Mouse (Mus musculus): ENCODE results near the gene Hist1h2ag. TPM values are rescaled to one million over a fixed set of nuclear protein-coding genes. Genes with fewer than 3 reads are reported as not detected.
"Not testable (repeated sequence)": the region's sequence is repeated elsewhere in the genome, so short reads cannot be mapped to it uniquely, and the experiment has no call there.

The Hist1h2ag gene
- polyA plus RNA-seq (2015; fragmentation: Nextera tagmentation; extraction: Ambion mirVana): 19.7 and 27.8 TPM in 2 replicates

GRCm38 (mm10) chr13:22042568-22043502 is at the start of gene Hist1h2ag, which contains the start of gene Hist1h2bj:
Hist1h2ag (minus strand) TSS chr13:22042944.
Hist1h2bj (plus strand) TSS chr13:22043214.
- peak within 1 kb of the TSS; percentile 51 for H3K9ac ChIP-seq (replicated peaks)
- peak; percentile 93 for ATAC-seq (replicated peaks)
- H3K27me3 ChIP-seq, H3K9me3 ChIP-seq, H3K36me3 ChIP-seq: not testable (repeated sequence)
- peaks cover 33% of the 10 kb centered on the region for H3K4me1 ChIP-seq
- H3K4me3 ChIP-seq: peak within 1 kb of the TSS; percentile 48
- under 1% methylated on average over 45 of the region's 80 CpGs for WGBS
- peak within 1 kb of the TSS; percentile 84 for H3K4me2 ChIP-seq (replicated peaks)
- H3K27ac ChIP-seq (replicated peaks): peak within 1 kb of the TSS; percentile 91

DNA sequence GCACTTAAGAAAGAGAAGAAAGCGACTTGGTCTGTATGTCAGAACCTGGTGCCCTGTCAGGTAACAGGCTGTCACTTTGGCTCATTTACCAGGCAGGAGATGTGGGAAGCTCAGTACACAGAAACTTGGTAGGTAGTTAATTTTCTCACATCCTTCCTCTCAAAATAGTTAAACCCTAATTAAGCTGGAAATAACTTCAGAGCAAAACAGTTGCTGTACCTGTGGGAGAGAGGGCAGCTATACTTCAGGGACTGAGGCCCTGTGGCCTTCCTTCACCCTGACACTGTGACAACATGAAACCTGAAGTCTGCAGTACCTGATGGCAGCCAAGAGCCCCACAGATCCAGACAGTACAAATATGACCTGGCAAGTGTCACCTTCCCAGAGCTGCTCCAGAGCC is 41.4 kb upstream of the Hist1h2ag start, which contains the start of gene Vmn1r188:
Gene Vmn1r188 (plus strand): TSS at position 301 of the 400 bp plus-strand sequence.
- H3K27ac ChIP-seq (replicated peaks); H3K4me2 ChIP-seq (replicated peaks); H3K4me1 ChIP-seq; H3K9ac ChIP-seq (replicated peaks); H3K9me3 ChIP-seq; H3K27me3 ChIP-seq; ATAC-seq (replicated peaks); H3K36me3 ChIP-seq; H3K4me3 ChIP-seq: not testable (repeated sequence)
- whole genome bisulfite sequencing: 91% methylated on average over 1 of the region's 1 CpGs

DNA sequence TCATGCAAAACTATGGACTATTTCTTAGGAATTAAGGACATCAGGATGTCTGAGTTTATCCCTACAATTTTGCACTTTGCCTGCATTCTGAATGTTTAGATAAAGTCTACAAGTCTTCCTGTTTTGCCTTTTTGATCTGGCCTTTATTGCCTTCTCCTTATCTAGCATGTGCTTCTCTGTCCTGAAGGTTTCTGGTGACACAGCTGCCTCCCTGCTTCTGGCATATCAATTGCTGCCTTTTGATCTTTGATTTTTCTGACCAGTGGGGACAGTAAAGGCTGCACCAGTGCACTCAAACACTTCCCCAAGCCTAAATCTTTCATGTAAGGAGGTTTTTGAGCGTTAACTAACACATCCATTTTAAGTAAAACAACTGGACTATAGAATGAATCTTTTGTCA is 20.7 kb upstream of the Hist1h2ag start:
- no peaks in the 10 kb centered on the region for H3K4me1 ChIP-seq
- 76% methylated on average over 1 of the region's 1 CpGs for WGBS
- H3K27me3 ChIP-seq: no peaks in the 10 kb centered on the region

DNA sequence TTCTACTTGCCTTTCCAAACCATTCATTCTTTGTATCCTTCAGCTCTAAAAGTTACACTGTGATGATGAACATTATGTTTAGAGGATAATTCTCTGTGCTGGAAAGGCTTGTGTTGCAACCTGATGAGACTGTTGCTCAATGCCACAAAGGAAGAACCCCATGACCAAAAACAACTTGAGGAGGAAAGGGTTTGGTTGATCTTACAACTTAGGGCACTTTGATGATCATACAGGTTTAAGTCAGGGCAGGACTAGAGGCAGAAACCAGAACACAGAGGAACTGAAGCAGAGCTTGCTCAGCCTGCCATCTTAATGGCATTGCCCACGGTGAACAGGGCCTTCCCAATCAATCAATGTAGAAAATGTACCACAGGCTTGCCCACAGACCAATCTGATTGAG is 18.7 kb upstream of the Hist1h2ag start:
- H3K4me3 ChIP-seq: no peak overlapping the region
- WGBS: 79% methylated on average over 1 of the region's 1 CpGs
- H3K27me3 ChIP-seq: no peaks in the 10 kb centered on the region
- no peak for ATAC-seq (replicated peaks)
- H3K36me3 ChIP-seq: no peaks in the 10 kb centered on the region
- no peak overlapping the region for H3K27ac ChIP-seq (replicated peaks)
- no peak overlapping the region for H3K9ac ChIP-seq (replicated peaks)
- no peaks in the 10 kb centered on the region for H3K9me3 ChIP-seq
- no peaks in the 10 kb centered on the region for H3K4me1 ChIP-seq
- H3K4me2 ChIP-seq (replicated peaks): no peak overlapping the region

More for the DNA sequence above, 20.7 kb upstream of the Hist1h2ag start:
- Histone ChIP-seq H3K36me3 (no peaks in the 10 kb centered on the region), H3K9me3 (no peaks in the 10 kb centered on the region), H3K4me2 (replicated peaks) (no peak overlapping the region), H3K4me3 (no peak overlapping the region), H3K9ac (replicated peaks) (no peak overlapping the region), H3K27ac (replicated peaks) (no peak overlapping the region)
- ATAC-seq (replicated peaks): no peak

DNA sequence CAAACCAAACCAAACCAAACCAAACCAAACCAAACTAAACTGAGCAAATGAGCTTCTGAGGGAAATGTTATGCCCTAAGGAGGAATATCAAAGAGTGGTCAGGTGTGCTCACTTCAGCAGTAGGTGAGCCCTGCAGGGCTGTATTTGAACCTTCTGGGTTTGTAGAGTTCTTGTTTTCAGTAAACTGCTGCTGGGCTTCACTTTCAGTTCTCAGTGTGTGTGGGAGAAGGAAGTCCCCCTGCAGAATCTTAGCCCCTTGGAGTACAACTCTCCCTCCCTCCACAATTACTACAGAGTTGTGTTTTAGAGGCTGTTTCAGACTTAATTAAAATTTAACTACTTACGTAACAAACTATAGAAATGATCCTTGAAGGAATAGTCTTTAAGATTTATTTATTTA is 11.0 kb upstream of the Hist1h2ag start:
- Histone ChIP-seq H3K9me3 (no peaks in the 10 kb centered on the region), H3K27me3 (no peaks in the 10 kb centered on the region), H3K9ac (replicated peaks) (no peak overlapping the region), H3K36me3 (no peaks in the 10 kb centered on the region), H3K27ac (replicated peaks) (no peak overlapping the region), H3K4me2 (replicated peaks) (no peak overlapping the region), H3K4me1 (peaks cover 9% of the 10 kb centered on the region), H3K4me3 (no peak overlapping the region)
- ATAC-seq (replicated peaks): no peak
- WGBS: 100% methylated on average over 1 of the region's 1 CpGs

- Histone ChIP-seq H3K4me3 (peak overlapping the region; percentile 61), H3K9ac (replicated peaks) (peak overlapping the region; percentile 66), H3K9me3 (no peaks in the 10 kb centered on the region), H3K36me3 (no peaks in the 10 kb centered on the region), H3K4me2 (replicated peaks) (peak overlapping the region; percentile 65), H3K27me3 (no peaks in the 10 kb centered on the region), H3K27ac (replicated peaks) (peak overlapping the region; percentile 94), H3K4me1 (peaks cover 9% of the 10 kb centered on the region)
- peak; percentile 60; the same call in 1 of the 2 replicates for ATAC-seq (replicated peaks)
- 14% methylated on average over 5 of the region's 5 CpGs for WGBS
These were observed 8.7 kb upstream of the Hist1h2ag start for GRCm38 (mm10) chr13:22051523-22051859.

- Histone ChIP-seq H3K9me3 (no peaks in the 10 kb centered on the region), H3K4me2 (replicated peaks) (peak overlapping the region; percentile 65), H3K4me3 (peak overlapping the region; percentile 61), H3K9ac (replicated peaks) (peak overlapping the region; percentile 66), H3K27ac (replicated peaks) (peak overlapping the region; percentile 94), H3K36me3 (no peaks in the 10 kb centered on the region), H3K4me1 (peaks cover 9% of the 10 kb centered on the region), H3K27me3 (no peaks in the 10 kb centered on the region)
- WGBS: under 1% methylated on average over 52 of the region's 52 CpGs
- peak; percentile 96 for ATAC-seq (replicated peaks)
These were observed 8.1 kb upstream of the Hist1h2ag start for GRCm38 (mm10) chr13:22050591-22051522.

- Histone ChIP-seq H3K27me3 (no peaks in the 10 kb centered on the region), H3K9me3 (no peaks in the 10 kb centered on the region), H3K4me1 (peaks cover 9% of the 10 kb centered on the region), H3K4me3 (peak overlapping the region; percentile 61), H3K27ac (replicated peaks) (peak overlapping the region; percentile 94), H3K9ac (replicated peaks) (peak overlapping the region; percentile 66), H3K4me2 (replicated peaks) (peak overlapping the region; percentile 65), H3K36me3 (no peaks in the 10 kb centered on the region)
- WGBS: 1% methylated on average over 14 of the region's 14 CpGs
- peak; percentile 32 for ATAC-seq (replicated peaks)
These were observed 7.1 kb upstream of the Hist1h2ag start for GRCm38 (mm10) chr13:22049737-22050440.

GRCm38 (mm10) chr13:22049041-22049440 is 6.3 kb upstream of the Hist1h2ag start:
- H3K36me3 ChIP-seq: no peaks in the 10 kb centered on the region
- no peak for ATAC-seq (replicated peaks)
- H3K27ac ChIP-seq (replicated peaks): no peak overlapping the region
- no peaks in the 10 kb centered on the region for H3K9me3 ChIP-seq
- H3K27me3 ChIP-seq: no peaks in the 10 kb centered on the region
- WGBS: 85% methylated on average over 2 of the region's 2 CpGs
- peaks cover 13% of the 10 kb centered on the region for H3K4me1 ChIP-seq
- H3K4me3 ChIP-seq: no peak overlapping the region
- no peak overlapping the region for H3K4me2 ChIP-seq (replicated peaks)
- H3K9ac ChIP-seq (replicated peaks): no peak overlapping the region

DNA sequence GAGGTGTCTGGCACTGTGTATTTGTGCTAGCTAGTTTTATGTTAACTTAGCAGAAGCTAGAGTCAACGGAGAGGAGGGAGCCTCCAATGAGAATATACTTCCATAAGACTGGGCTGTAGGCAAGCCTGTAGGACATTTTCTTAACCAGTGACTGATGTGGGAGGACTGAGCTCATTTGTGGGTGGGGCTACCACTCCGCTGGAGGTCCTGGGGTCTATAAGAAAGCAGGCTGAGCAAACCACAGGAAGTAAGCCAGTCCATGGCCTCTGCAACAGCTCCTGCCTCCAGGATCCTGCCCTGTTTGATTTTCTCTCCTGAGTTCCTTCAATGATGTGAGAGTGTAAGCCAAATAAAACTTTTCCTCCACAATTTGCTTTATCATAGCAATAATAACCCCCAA is 2.6 kb upstream of the Hist1h2ag start:
- no peak overlapping the region for H3K4me3 ChIP-seq
- ATAC-seq (replicated peaks): no peak
- H3K36me3 ChIP-seq: no peaks in the 10 kb centered on the region
- no peak overlapping the region for H3K9ac ChIP-seq (replicated peaks)
- peaks cover 33% of the 10 kb centered on the region for H3K4me1 ChIP-seq
- no peak overlapping the region for H3K4me2 ChIP-seq (replicated peaks)
- no peaks in the 10 kb centered on the region for H3K27me3 ChIP-seq
- no peaks in the 10 kb centered on the region for H3K9me3 ChIP-seq
- H3K27ac ChIP-seq (replicated peaks): no peak overlapping the region
- WGBS: 72% methylated on average over 2 of the region's 2 CpGs

- H3K4me2 ChIP-seq (replicated peaks): no peak overlapping the region
- no peak for ATAC-seq (replicated peaks)
- H3K9me3 ChIP-seq: no peaks in the 10 kb centered on the region
- no peaks in the 10 kb centered on the region for H3K36me3 ChIP-seq
- WGBS: 79% methylated on average over 6 of the region's 6 CpGs
- H3K27me3 ChIP-seq: no peaks in the 10 kb centered on the region
- H3K9ac ChIP-seq (replicated peaks): no peak overlapping the region
- peaks cover 34% of the 10 kb centered on the region for H3K4me1 ChIP-seq
- peak overlapping the region; percentile 46; the same call in 1 of the 2 replicates for H3K4me3 ChIP-seq
- peak overlapping the region; percentile 89; the same call in 1 of the 2 replicates for H3K27ac ChIP-seq (replicated peaks)
These were observed 1.9 kb upstream of the Hist1h2ag start for GRCm38 (mm10) chr13:22044432-22045155.
